ENCODE assay signal across 9 mouse cellular contexts in the genomic region with DNA sequence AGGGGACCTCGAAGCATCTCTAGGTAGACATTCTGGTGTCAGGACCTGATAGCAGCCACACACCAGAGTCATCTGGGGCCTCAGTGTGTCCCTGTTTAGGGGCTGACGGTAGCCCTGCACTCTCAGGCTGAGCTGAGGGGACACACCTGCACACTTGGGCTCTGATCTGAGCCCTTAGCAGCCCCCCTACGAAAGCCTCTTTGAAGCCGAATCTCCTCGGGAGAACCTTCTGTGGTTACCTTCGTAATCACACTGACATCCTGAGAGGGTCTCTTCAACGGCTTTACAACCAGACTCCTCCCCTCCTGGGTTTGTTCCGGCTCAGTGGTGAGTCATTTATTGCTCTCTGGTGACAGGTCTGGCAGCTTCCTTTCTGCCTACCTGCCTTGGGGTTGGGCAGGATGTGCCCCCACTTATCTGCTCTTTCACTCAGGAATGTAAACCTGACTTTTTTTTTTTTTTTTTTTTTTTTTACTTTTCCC. TPM values are rescaled to one million over a fixed set of nuclear protein-coding genes. Genes with fewer than 3 reads are reported as not detected.
DNase-seq lines count a peak whose midpoint lies in the region; ATAC-seq and TF ChIP-seq lines count a peak whose summit lies in the region.
"Had no signal": no experiment of that assay in that cellular context is flagged by ENCODE, and none has a peak within 500 bp of the region (broad histone marks: within the 10 kb centered on the region; RNA-seq: fewer than 3 reads in every experiment).

No protein-coding gene starts in this region.

- no peaks in the 10 kb centered on the region for H3K9me3 ChIP-seq in CH12.LX (replicated peaks; ENCODE audit: low read length)
- H3K9me3 ChIP-seq in forebrain, embryonic 14.5 days (replicated peaks; ENCODE audit: control insufficient read depth, low read length): no peaks in the 10 kb centered on the region

- H3K9ac ChIP-seq in CH12.LX (ENCODE audit: insufficient read depth, low read depth): no peak overlapping the region
- no peak overlapping the region for H3K9ac ChIP-seq in forebrain, embryonic 14.5 days (ENCODE audit: low read length)

- in situ Hi-C loops in CH12.LX (cut with MboI; ENCODE audit: low pct_ligation_motif_present, low pct_unique_long_range_greater_than_20kb, low sequenced_read_pairs): no loop called here

- no peak overlapping the region for H3K4me3 ChIP-seq in CH12.LX (replicated peaks in 1 of 3; ENCODE audit: low read depth in 2 of 3, low read length in 2 of 3, poor library complexity in 1 of 3)
- H3K4me3 ChIP-seq in forebrain, embryonic 14.5 days (ENCODE audit: low read depth, low read length): no peak overlapping the region

- TF ChIP-seq RAD21 in CH12.LX (IDR thresholded peaks at IDR 0.05; ENCODE audit: low read depth, low read length): no peak

- no peaks in the 10 kb centered on the region for H3K36me3 ChIP-seq in CH12.LX (replicated peaks in 1 of 2; ENCODE audit: control insufficient read depth in 1 of 2, insufficient read depth in 1 of 2, low read length in 1 of 2)
- no peaks in the 10 kb centered on the region for H3K36me3 ChIP-seq in forebrain, embryonic 14.5 days (ENCODE audit: control insufficient read depth, insufficient read depth, low read length)

- dilution Hi-C loops in CH12.LX (cut with MboI; ENCODE audit: extremely low pct_ligation_motif_present, extremely low pct_unique_long_range_greater_than_20kb, low sequenced_read_pairs): no loop called here

- no peaks in the 10 kb centered on the region for H3K79me2 ChIP-seq in CH12.LX (replicated peaks; ENCODE audit: control insufficient read depth, extremely low read depth, insufficient read depth, poor library complexity, severe bottlenecking)

- WGBS in forebrain, embryonic 14.5 days: 41% methylated on average over 8 of the region's 8 CpGs

- no peaks in the 10 kb centered on the region for H3K27me3 ChIP-seq in CH12.LX (replicated peaks)
- H3K27me3 ChIP-seq in forebrain, embryonic 14.5 days (replicated peaks; ENCODE audit: control insufficient read depth, insufficient read depth, low read length): no peaks in the 10 kb centered on the region

- no peak for TF ChIP-seq CTCF in CH12.LX (conservative IDR thresholded peaks at IDR 0.05 in 1 of 2, IDR thresholded peaks at IDR 0.05 in 1 of 2; ENCODE audit: low read depth in 2 of 2, low read length in 2 of 2)

- no peak for TF ChIP-seq EP300 in CH12.LX (IDR thresholded peaks at IDR 0.05; ENCODE audit: low read length)

- no peak for TF ChIP-seq POLR2A in CH12.LX (IDR thresholded peaks at IDR 0.05; ENCODE audit: low read depth, low read length)

- H3K4me1 ChIP-seq in CH12.LX (ENCODE audit: control insufficient read depth in 1 of 2, insufficient read depth in 2 of 2): peaks cover 3 to 7% of the 10 kb centered on the region in 2 experiments; a peak in 1 of 4 replicates
- H3K4me1 ChIP-seq in forebrain, embryonic 14.5 days (ENCODE audit: control insufficient read depth, insufficient read depth, low read length): no peaks in the 10 kb centered on the region

- intact Hi-C loops in left cerebral cortex, postnatal 14 days (cut with DNase I): no loop called here

- no peak overlapping the region for H3K27ac ChIP-seq in CH12.LX (ENCODE audit: insufficient read depth, low read depth)
- H3K27ac ChIP-seq in forebrain, embryonic 14.5 days (ENCODE audit: low read depth, low read length): no peak overlapping the region

- H3K4me2 ChIP-seq in CH12.LX (ENCODE audit: insufficient read depth, low read depth, poor library complexity, severe bottlenecking): no peak overlapping the region
- no peak overlapping the region for H3K4me2 ChIP-seq in forebrain, embryonic 14.5 days (ENCODE audit: low read length)

- ATAC-seq in forebrain, embryonic 14.5 days: no peak
- ATAC-seq in monocyte, adult 5-6 weeks (replicated peaks; ENCODE audit: insufficient number of reproducible peaks, low FRiP score, low TSS enrichment, poor library complexity, severe bottlenecking): no peak

- peak; percentile 17 for DNase-seq in adrenal gland, postnatal 14 days
- no peak for DNase-seq in adrenal gland, postnatal 4 days (ENCODE audit: low spot score in 2 of 2)
- peak; percentile 14 for DNase-seq in CH12.LX (ENCODE audit: extremely low read depth)
- DNase-seq in induced T-regulatory cell, adult 2 months (ENCODE audit: low read depth): peak; percentile 89
- peak; percentile 45 for DNase-seq in mesoderm, embryonic 11.5 days (ENCODE audit: low read depth, low spot score)
- no peak for DNase-seq in left cerebral cortex, postnatal 14 days (ENCODE audit: low spot score in 2 of 2)
- no peak for DNase-seq in forebrain, embryonic 14.5 days (ENCODE audit: low spot score)
- DNase-seq: gastrocnemius, postnatal 10 days had no signal

TF ChIP-seq in CH12.LX, 34 proteins besides CTCF, POLR2A, EP300 and RAD21:
- TF ChIP-seq ZNF384 (IDR thresholded peaks at IDR 0.05; ENCODE audit: low read depth, low read length) (peak; percentile 48; the same call in 1 of the 2 replicates), MAFK (IDR thresholded peaks at IDR 0.05; ENCODE audit: insufficient replicate concordance, low read length) (no peak)

RNA-seq across cellular contexts. Expression of a gene that starts 45.5 kb away (rescaled TPM):
- total RNA-seq in adrenal gland, postnatal 14 days (2021): 0.70 and 2.1 TPM in 2 replicates
- total RNA-seq in adrenal gland, postnatal 4 days (2021): 10 to 100 TPM in 1 of 2 experiments, 1 to 10 TPM in 1; 2.5 to 12.3 TPM
- total RNA-seq in CH12.LX (2012; rRNA removed) (0.08 and 0.25 TPM in 2 replicates), CH12.LX (2014; rRNA removed) (0.09 and 0.61 TPM in 2 replicates)
- 1.0 and 2.0 TPM in 2 replicates for polyA plus RNA-seq in CH12.LX (2012; ENCODE audit: insufficient read length, low read depth)
- total RNA-seq in left cerebral cortex, postnatal 14 days (2021): 1 to 10 TPM; 2.8 to 6.2 TPM
- 0.70 and 1.1 TPM in 2 replicates for polyA plus RNA-seq in forebrain, embryonic 14.5 days (2014; fragmentation: Nextera tagmentation; extraction: Ambion mirVana)
- total RNA-seq in monocyte, adult 5-6 weeks (2017): not detected in 3 replicates

Comparison
In these comparisons a context has a peak if more than half of its experiments do, and no peak if none do; other contexts are left out.
1. DNase-seq: peak in adrenal gland, postnatal 14 days (single experiment), CH12.LX (single experiment), induced T-regulatory cell, adult 2 months (single experiment) and mesoderm, embryonic 11.5 days (single experiment); none in adrenal gland, postnatal 4 days (0 of 2), left cerebral cortex, postnatal 14 days (0 of 2) and forebrain, embryonic 14.5 days (single experiment).